Mouse (Mus musculus): ENCODE measurements around the gene Ubap1. TPM values are rescaled to one million over a fixed set of nuclear protein-coding genes. Genes with fewer than 3 reads are reported as not detected.
A peak's percentile ranks its signal among the peaks of the same experiment; 100 is the strongest.

Ubap1 gene
- 56.7 and 62.2 TPM in 2 replicates for polyA plus RNA-seq (2014; fragmentation: Nextera tagmentation; extraction: Ambion mirVana)

GRCm38 (mm10) chr4:41348584-41349198, at the start of gene Ubap1:
Gene Ubap1 (plus strand): TSS chr4:41348996.
- Histone ChIP-seq H3K27me3 (ENCODE audit: control insufficient read depth, insufficient read depth, low read length) (no peaks in the 10 kb centered on the region), H3K4me1 (ENCODE audit: control insufficient read depth, insufficient read depth, low read length) (no peaks in the 10 kb centered on the region), H3K4me2 (ENCODE audit: low read depth, severe bottlenecking) (peak within 1 kb of the TSS; percentile 55), H3K36me3 (ENCODE audit: control insufficient read depth, insufficient read depth, low read length) (no peaks in the 10 kb centered on the region), H3K4me3 (ENCODE audit: low read depth, low read length) (peak within 1 kb of the TSS; percentile 85), H3K27ac (replicated peaks; ENCODE audit: low read depth, low read length) (peak within 1 kb of the TSS; percentile 60), H3K9me3 (ENCODE audit: control insufficient read depth, low read length) (no peaks in the 10 kb centered on the region), H3K9ac (ENCODE audit: low read length) (peak within 1 kb of the TSS; percentile 70)
- ATAC-seq (ENCODE audit: insufficient number of reproducible peaks, low FRiP score, low TSS enrichment, low read depth) (peak; percentile 98), DNase-seq (ENCODE audit: low spot score) (peak; percentile 98)
- under 1% methylated on average over 30 of the region's 31 CpGs for WGBS

GRCm38 (mm10) chr4:41303671-41304070, 45.1 kb upstream of the Ubap1 start:
- Histone ChIP-seq H3K4me1 (ENCODE audit: control insufficient read depth, insufficient read depth, low read length) (no peaks in the 10 kb centered on the region), H3K36me3 (ENCODE audit: control insufficient read depth, insufficient read depth, low read length) (peaks cover 16% of the 10 kb centered on the region; the same call in 1 of the 2 replicates), H3K27me3 (ENCODE audit: control insufficient read depth, insufficient read depth, low read length) (no peaks in the 10 kb centered on the region), H3K4me3 (ENCODE audit: low read depth, low read length) (no peak overlapping the region), H3K9me3 (ENCODE audit: control insufficient read depth, low read length) (no peaks in the 10 kb centered on the region), H3K27ac (replicated peaks; ENCODE audit: low read depth, low read length) (no peak overlapping the region), H3K4me2 (ENCODE audit: low read depth, severe bottlenecking) (no peak overlapping the region), H3K9ac (ENCODE audit: low read length) (no peak overlapping the region)
- DNase-seq (ENCODE audit: low spot score) (no peak), ATAC-seq (ENCODE audit: insufficient number of reproducible peaks, low FRiP score, low TSS enrichment, low read depth) (no peak)
- 91% methylated on average over 7 of the region's 7 CpGs for WGBS

- no peak overlapping the region for H3K4me3 ChIP-seq (ENCODE audit: low read depth, low read length)
- H3K9me3 ChIP-seq (ENCODE audit: control insufficient read depth, low read length), result no peaks in the 10 kb centered on the region
- no peaks in the 10 kb centered on the region for H3K27me3 ChIP-seq (ENCODE audit: control insufficient read depth, insufficient read depth, low read length)
- ATAC-seq (ENCODE audit: insufficient number of reproducible peaks, low FRiP score, low TSS enrichment, low read depth), result no peak
- WGBS, result 76% methylated on average over 3 of the region's 3 CpGs
- H3K27ac ChIP-seq (replicated peaks; ENCODE audit: low read depth, low read length), result no peak overlapping the region
- no peak overlapping the region for H3K9ac ChIP-seq (ENCODE audit: low read length)
- no peak for DNase-seq (ENCODE audit: low spot score)
- H3K36me3 ChIP-seq (ENCODE audit: control insufficient read depth, insufficient read depth, low read length), result peaks cover 11% of the 10 kb centered on the region; the same call in 1 of the 2 replicates
- H3K4me1 ChIP-seq (ENCODE audit: control insufficient read depth, insufficient read depth, low read length), result no peaks in the 10 kb centered on the region
- H3K4me2 ChIP-seq (ENCODE audit: low read depth, severe bottlenecking), result no peak overlapping the region
Measured at GRCm38 (mm10) chr4:41304302-41304701, 44.5 kb upstream of the Ubap1 start.

GRCm38 (mm10) chr4:41307406-41307805, 41.4 kb upstream of the Ubap1 start:
- WGBS, result 82% methylated on average over 6 of the region's 6 CpGs
- Histone ChIP-seq H3K9ac (ENCODE audit: low read length) (no peak overlapping the region), H3K4me1 (ENCODE audit: control insufficient read depth, insufficient read depth, low read length) (no peaks in the 10 kb centered on the region), H3K4me2 (ENCODE audit: low read depth, severe bottlenecking) (no peak overlapping the region), H3K4me3 (ENCODE audit: low read depth, low read length) (no peak overlapping the region), H3K27me3 (ENCODE audit: control insufficient read depth, insufficient read depth, low read length) (no peaks in the 10 kb centered on the region), H3K27ac (replicated peaks; ENCODE audit: low read depth, low read length) (no peak overlapping the region), H3K9me3 (ENCODE audit: control insufficient read depth, low read length) (no peaks in the 10 kb centered on the region), H3K36me3 (ENCODE audit: control insufficient read depth, insufficient read depth, low read length) (peaks cover 13% of the 10 kb centered on the region)
- no peak for DNase-seq (ENCODE audit: low spot score)
- no peak for ATAC-seq (ENCODE audit: insufficient number of reproducible peaks, low FRiP score, low TSS enrichment, low read depth)

- ATAC-seq (ENCODE audit: insufficient number of reproducible peaks, low FRiP score, low TSS enrichment, low read depth) (no peak), DNase-seq (ENCODE audit: low spot score) (no peak)
- no peaks in the 10 kb centered on the region for H3K27me3 ChIP-seq (ENCODE audit: control insufficient read depth, insufficient read depth, low read length)
- H3K9ac ChIP-seq (ENCODE audit: low read length), result no peak overlapping the region
- H3K4me2 ChIP-seq (ENCODE audit: low read depth, severe bottlenecking), result no peak overlapping the region
- 91% methylated on average over 9 of the region's 9 CpGs for WGBS
- no peak overlapping the region for H3K4me3 ChIP-seq (ENCODE audit: low read depth, low read length)
- H3K4me1 ChIP-seq (ENCODE audit: control insufficient read depth, insufficient read depth, low read length), result peaks cover 8% of the 10 kb centered on the region
- no peak overlapping the region for H3K27ac ChIP-seq (replicated peaks; ENCODE audit: low read depth, low read length)
- H3K36me3 ChIP-seq (ENCODE audit: control insufficient read depth, insufficient read depth, low read length), result peaks cover 11% of the 10 kb centered on the region
- no peaks in the 10 kb centered on the region for H3K9me3 ChIP-seq (ENCODE audit: control insufficient read depth, low read length)
Measured at GRCm38 (mm10) chr4:41310567-41311563, 37.9 kb upstream of the Ubap1 start.

GRCm38 (mm10) chr4:41313722-41314121, 35.1 kb upstream of the Ubap1 start:
- peaks cover 8% of the 10 kb centered on the region for H3K4me1 ChIP-seq (ENCODE audit: control insufficient read depth, insufficient read depth, low read length)
- peak overlapping the region; percentile 98 for H3K4me3 ChIP-seq (ENCODE audit: low read depth, low read length)
- DNase-seq (ENCODE audit: low spot score) (no peak), ATAC-seq (ENCODE audit: insufficient number of reproducible peaks, low FRiP score, low TSS enrichment, low read depth) (no peak)
- no peaks in the 10 kb centered on the region for H3K9me3 ChIP-seq (ENCODE audit: control insufficient read depth, low read length)
- H3K27ac ChIP-seq (replicated peaks; ENCODE audit: low read depth, low read length), result peak overlapping the region; percentile 92
- H3K9ac ChIP-seq (ENCODE audit: low read length), result peak overlapping the region; percentile 95
- WGBS, result 16% methylated on average over 14 of the region's 14 CpGs
- peaks cover 11% of the 10 kb centered on the region for H3K36me3 ChIP-seq (ENCODE audit: control insufficient read depth, insufficient read depth, low read length)
- no peaks in the 10 kb centered on the region for H3K27me3 ChIP-seq (ENCODE audit: control insufficient read depth, insufficient read depth, low read length)
- H3K4me2 ChIP-seq (ENCODE audit: low read depth, severe bottlenecking), result peak overlapping the region; percentile 87

- ATAC-seq (ENCODE audit: insufficient number of reproducible peaks, low FRiP score, low TSS enrichment, low read depth) (peak; percentile 95), DNase-seq (ENCODE audit: low spot score) (peak; percentile 95)
- Histone ChIP-seq H3K27me3 (ENCODE audit: control insufficient read depth, insufficient read depth, low read length) (no peaks in the 10 kb centered on the region), H3K9me3 (ENCODE audit: control insufficient read depth, low read length) (no peaks in the 10 kb centered on the region), H3K4me2 (ENCODE audit: low read depth, severe bottlenecking) (peak within 1 kb of the TSS; percentile 87), H3K9ac (ENCODE audit: low read length) (peak within 1 kb of the TSS; percentile 95), H3K4me3 (ENCODE audit: low read depth, low read length) (peak within 1 kb of the TSS; percentile 98), H3K4me1 (ENCODE audit: control insufficient read depth, insufficient read depth, low read length) (peaks cover 8% of the 10 kb centered on the region), H3K27ac (replicated peaks; ENCODE audit: low read depth, low read length) (peak within 1 kb of the TSS; percentile 92), H3K36me3 (ENCODE audit: control insufficient read depth, insufficient read depth, low read length) (peaks cover 11% of the 10 kb centered on the region)
- under 1% methylated on average over 70 of the region's 70 CpGs for WGBS
Measured at GRCm38 (mm10) chr4:41314141-41315129, 34.4 kb upstream of the Ubap1 start, which contains the start of gene Dcaf12. Gene Dcaf12 (minus strand): TSS chr4:41314889.
